ENCODE assay signal across 8 mouse cellular contexts in genomic region chr3:94822082-94822481, GRCm38 (mm10). TPM values are rescaled to one million over a fixed set of nuclear protein-coding genes. Genes with fewer than 3 reads are reported as not detected.
DNase-seq lines count a peak whose midpoint lies in the region; ATAC-seq lines count a peak whose summit lies in the region.

No protein-coding gene starts in this region.

- peak overlapping the region in 1 of 2 experiments; percentile 80; a peak in 2 of 4 replicates for H3K27ac ChIP-seq in heart, embryonic 14.5 days (replicated peaks in 1 of 2; ENCODE audit: control insufficient read depth in 1 of 2, insufficient read depth in 1 of 2, low read depth in 2 of 2, low read length in 2 of 2)
- no peak overlapping the region for H3K27ac ChIP-seq in embryonic facial prominence, embryonic 10.5 days (replicated peaks)
- peak overlapping the region; percentile 90 for H3K27ac ChIP-seq in hindbrain, embryonic 15.5 days (replicated peaks)
- no peak overlapping the region for H3K27ac ChIP-seq in midbrain, embryonic 11.5 days (ENCODE audit: low read depth, low read length)

- no peaks in the 10 kb centered on the region for H3K36me3 ChIP-seq in heart, embryonic 14.5 days (ENCODE audit: control insufficient read depth, insufficient read depth, low read length)
- no peaks in the 10 kb centered on the region for H3K36me3 ChIP-seq in embryonic facial prominence, embryonic 10.5 days (replicated peaks)
- no peaks in the 10 kb centered on the region for H3K36me3 ChIP-seq in hindbrain, embryonic 15.5 days
- no peaks in the 10 kb centered on the region for H3K36me3 ChIP-seq in midbrain, embryonic 11.5 days (ENCODE audit: control insufficient read depth, insufficient read depth, low read length)

- DNase-seq in heart, postnatal 10 days, result no peak
- DNase-seq in embryonic facial prominence, embryonic 10.5 days (ENCODE audit: low spot score), result no peak
- no peak for DNase-seq in midbrain, embryonic 11.5 days (ENCODE audit: low spot score, missing footprints)
- DNase-seq in spleen, adult 12 weeks (ENCODE audit: low spot score), result no peak
- no peak for DNase-seq in adrenal gland, adult 8-10 months
- no peak for DNase-seq in spleen, postnatal 14 days (ENCODE audit: low spot score in 2 of 2)

- ATAC-seq in heart, embryonic 14.5 days (ENCODE audit: insufficient number of reproducible peaks, insufficient read depth, low FRiP score, low read depth), result no peak
- ATAC-seq in hindbrain, embryonic 15.5 days (ENCODE audit: low FRiP score, low read depth), result peak; percentile 46; the same call in 1 of the 2 replicates
- no peak for ATAC-seq in midbrain, embryonic 11.5 days (ENCODE audit: low FRiP score)

- peak overlapping the region in 1 of 2 experiments; percentile 62; a peak in 2 of 4 replicates for H3K4me3 ChIP-seq in heart, embryonic 14.5 days (ENCODE audit: control insufficient read depth in 1 of 2, insufficient read depth in 1 of 2, low read depth in 1 of 2, low read length in 2 of 2)
- H3K4me3 ChIP-seq in embryonic facial prominence, embryonic 10.5 days, result peak overlapping the region; percentile 74
- H3K4me3 ChIP-seq in hindbrain, embryonic 15.5 days, result peak overlapping the region; percentile 56
- H3K4me3 ChIP-seq in midbrain, embryonic 11.5 days (ENCODE audit: low read depth, low read length), result 0 out of 2 replicates have a peak overlapping the region, but pooled peaks have one; percentile 54

- H3K9ac ChIP-seq in heart, embryonic 14.5 days (ENCODE audit: low read length), result peak overlapping the region; percentile 89
- peak overlapping the region; percentile 69; the same call in 1 of the 2 replicates for H3K9ac ChIP-seq in hindbrain, embryonic 15.5 days
- no peak overlapping the region; the same call in 1 of the 2 replicates for H3K9ac ChIP-seq in midbrain, embryonic 11.5 days (ENCODE audit: low read length)

- 0 out of 2 replicates have a peak, but pooled peaks cover 3% of the 10 kb centered on the region for H3K9me3 ChIP-seq in heart, embryonic 14.5 days (ENCODE audit: control insufficient read depth, low read length)
- no peaks in the 10 kb centered on the region for H3K9me3 ChIP-seq in embryonic facial prominence, embryonic 10.5 days
- H3K9me3 ChIP-seq in hindbrain, embryonic 15.5 days, result no peaks in the 10 kb centered on the region
- no peaks in the 10 kb centered on the region for H3K9me3 ChIP-seq in midbrain, embryonic 11.5 days (ENCODE audit: control insufficient read depth, low read length)

- intact Hi-C loops in heart, postnatal 10 days (cut with DNase I), result no loop called here

- H3K27me3 ChIP-seq in heart, embryonic 14.5 days (ENCODE audit: control insufficient read depth, insufficient read depth, low read length), result no peaks in the 10 kb centered on the region
- peaks cover 7% of the 10 kb centered on the region for H3K27me3 ChIP-seq in embryonic facial prominence, embryonic 10.5 days (replicated peaks; ENCODE audit: low read depth, poor library complexity, severe bottlenecking)
- no peaks in the 10 kb centered on the region for H3K27me3 ChIP-seq in hindbrain, embryonic 15.5 days
- no peaks in the 10 kb centered on the region for H3K27me3 ChIP-seq in midbrain, embryonic 11.5 days (ENCODE audit: control insufficient read depth, insufficient read depth, low read length)

- peak overlapping the region; percentile 64 for H3K4me2 ChIP-seq in heart, embryonic 14.5 days (ENCODE audit: low read length)
- H3K4me2 ChIP-seq in hindbrain, embryonic 15.5 days, result peak overlapping the region; percentile 71
- peak overlapping the region; percentile 62 for H3K4me2 ChIP-seq in midbrain, embryonic 11.5 days

- WGBS in heart, embryonic 14.5 days, result 87% methylated on average over 4 of the region's 4 CpGs
- WGBS in embryonic facial prominence, embryonic 10.5 days, result 91% methylated on average over 4 of the region's 4 CpGs
- WGBS in hindbrain, embryonic 15.5 days, result 70% methylated on average over 4 of the region's 4 CpGs
- WGBS in midbrain, embryonic 11.5 days, result 90% methylated on average over 4 of the region's 4 CpGs

- peaks cover 2 to 7% of the 10 kb centered on the region in 2 experiments; a peak in 3 of 4 replicates for H3K4me1 ChIP-seq in heart, embryonic 14.5 days (ENCODE audit: control insufficient read depth in 2 of 2, insufficient read depth in 2 of 2, low read length in 2 of 2)
- peaks cover 13% of the 10 kb centered on the region for H3K4me1 ChIP-seq in embryonic facial prominence, embryonic 10.5 days
- H3K4me1 ChIP-seq in hindbrain, embryonic 15.5 days (replicated peaks), result peaks cover 6% of the 10 kb centered on the region; the same call in 1 of the 2 replicates
- peaks cover 2% of the 10 kb centered on the region; the same call in 1 of the 2 replicates for H3K4me1 ChIP-seq in midbrain, embryonic 11.5 days (ENCODE audit: control insufficient read depth, insufficient read depth, low read length)

RNA-seq across cellular contexts. Expression of gene Pogz, which starts 15.3 kb away (rescaled TPM):
- polyA plus RNA-seq in heart, embryonic 14.5 days (2014; fragmentation: Nextera tagmentation; extraction: Ambion mirVana), result 12.8 and 14.5 TPM in 2 replicates
- 10 to 100 TPM; 27.5 to 29.2 TPM for total RNA-seq in heart, postnatal 10 days (2021)
- polyA plus RNA-seq in embryonic facial prominence, embryonic 10.5 days (2016; fragmentation: Nextera tagmentation; extraction: Ambion mirVana), result 18.5 and 20.3 TPM in 2 replicates
- polyA plus RNA-seq in hindbrain, embryonic 15.5 days (2015; fragmentation: Nextera tagmentation; extraction: Ambion mirVana), result 20.6 and 21.1 TPM in 2 replicates
- 24.1 and 24.2 TPM in 2 replicates for polyA plus RNA-seq in midbrain, embryonic 11.5 days (2014; fragmentation: Nextera tagmentation; extraction: Ambion mirVana)
- total RNA-seq in adrenal gland, adult 8-10 months (2022), result 10 to 100 TPM; 28.7 to 61.2 (median 44.1) TPM

RNA-seq across cellular contexts. Expression of gene Cgn, which starts 35.8 kb away (rescaled TPM):
- polyA plus RNA-seq in heart, embryonic 14.5 days (2014; fragmentation: Nextera tagmentation; extraction: Ambion mirVana), result 0.78 and 1.1 TPM in 2 replicates
- under 1 TPM; 0.52 to 0.69 TPM for total RNA-seq in heart, postnatal 10 days (2021)
- 10.7 and 10.8 TPM in 2 replicates for polyA plus RNA-seq in embryonic facial prominence, embryonic 10.5 days (2016; fragmentation: Nextera tagmentation; extraction: Ambion mirVana)
- 13.5 and 14.3 TPM in 2 replicates for polyA plus RNA-seq in hindbrain, embryonic 15.5 days (2015; fragmentation: Nextera tagmentation; extraction: Ambion mirVana)
- 2.3 and 2.9 TPM in 2 replicates for polyA plus RNA-seq in midbrain, embryonic 11.5 days (2014; fragmentation: Nextera tagmentation; extraction: Ambion mirVana)
- total RNA-seq in adrenal gland, adult 8-10 months (2022), result 1 to 10 TPM in 3 of 4 experiments, under 1 TPM in 1; 0.73 to 3.5 (median 1.5) TPM
